Mouse (Mus musculus) frontal cortex, postnatal 14 days (tissue): ENCODE results near the gene Rfc4.

Experiments
- DNase-seq, 2 experiments: peaks; one replicate each; pipeline ENCODE4 v3.0.0; 2022; ENCODE audit warnings: low spot score in 2 of 2

Gene Rfc4

GRCm38 (mm10) chr16:23135421-23136149, 8.0 kb upstream of the Rfc4 start:
- no peak for DNase-seq

GRCm38 (mm10) chr16:23132336-23132735, 4.8 kb upstream of the Rfc4 start:
- DNase-seq = no peak

GRCm38 (mm10) chr16:23130303-23130702, 2.8 kb upstream of the Rfc4 start:
- DNase-seq = no peak

- no peak for DNase-seq
Measured at GRCm38 (mm10) chr16:23127311-23127672, 245 bp downstream of the Rfc4 start.

- DNase-seq = no peak
Measured at GRCm38 (mm10) chr16:23124398-23124797, 3.1 kb downstream of the Rfc4 start.

- DNase-seq = no peak
Measured at GRCm38 (mm10) chr16:23123104-23123503, 4.4 kb downstream of the Rfc4 start.

- DNase-seq = no peak
Measured at GRCm38 (mm10) chr16:23122446-23122845, 5.1 kb downstream of the Rfc4 start.

- no peak for DNase-seq
Measured at GRCm38 (mm10) chr16:23117173-23117572, 10.4 kb downstream of the Rfc4 start.

- DNase-seq = no peak
Measured at GRCm38 (mm10) chr16:23115486-23115885, 12.1 kb downstream of the Rfc4 start.

GRCm38 (mm10) chr16:23114339-23115171, 13.0 kb downstream of the Rfc4 start:
- no peak for DNase-seq

- no peak for DNase-seq
Measured at GRCm38 (mm10) chr16:23113903-23114302, 13.6 kb downstream of the Rfc4 start.

- DNase-seq = no peak
Measured at GRCm38 (mm10) chr16:23112861-23113435, 14.6 kb downstream of the Rfc4 start.

- no peak for DNase-seq
Measured at GRCm38 (mm10) chr16:23112348-23112747, 15.2 kb downstream of the Rfc4 start.

GRCm38 (mm10) chr16:23109350-23110280, 17.9 kb downstream of the Rfc4 start:
- no peak for DNase-seq

- DNase-seq = no peak
Measured at GRCm38 (mm10) chr16:23108943-23109342, 18.6 kb downstream of the Rfc4 start.

- peak; percentile 77 to 78 for DNase-seq
Measured at GRCm38 (mm10) chr16:23107946-23108759, 19.4 kb downstream of the Rfc4 start.

- peak; percentile 86 for DNase-seq
Measured at GRCm38 (mm10) chr16:23107231-23107942, 20.1 kb downstream of the Rfc4 start, which contains the start of gene Eif4a2. Gene Eif4a2, plus strand, starts transcription at chr16:23107444.

- no peak for DNase-seq
Measured at GRCm38 (mm10) chr16:23106121-23106520, 21.4 kb downstream of the Rfc4 start.

- no peak for DNase-seq
Measured at GRCm38 (mm10) chr16:23103841-23104240, 23.7 kb downstream of the Rfc4 start.
